Mouse (Mus musculus): ENCODE data around the gene Casc3. TPM values are rescaled to one million over a fixed set of nuclear protein-coding genes. Genes with fewer than 3 reads are reported as not detected.
A peak's percentile ranks its signal among the peaks of the same experiment; 100 is the strongest.

Gene Casc3
- polyA plus RNA-seq, 1 experiment from 2014 or later, result 23.1 TPM

- no peak for ATAC-seq (ENCODE audit: extremely low read depth, insufficient number of reproducible peaks, low FRiP score, low TSS enrichment)
- Histone ChIP-seq H3K9me3 (no peaks in the 10 kb centered on the region), H3K27me3 (replicated peaks) (no peaks in the 10 kb centered on the region), H3K36me3 (peaks cover 68% of the 10 kb centered on the region), H3K27ac (replicated peaks) (peak overlapping the region; percentile 95), H3K4me1 (peaks cover 90% of the 10 kb centered on the region), H3K9ac (peak overlapping the region; percentile 83), H3K4me2 (peak overlapping the region; percentile 71), H3K4me3 (0 out of 2 replicates have a peak overlapping the region, but pooled peaks have one; percentile 38)
- WGBS, result 14% methylated on average over 9 of the region's 9 CpGs
Observed at GRCm38 (mm10) chr11:98767276-98767675, 37.4 kb upstream of the Casc3 start.

- Histone ChIP-seq H3K27me3 (replicated peaks) (no peaks in the 10 kb centered on the region), H3K4me3 (peak overlapping the region; percentile 38), H3K9ac (peak overlapping the region; percentile 83), H3K4me1 (peaks cover 91% of the 10 kb centered on the region), H3K9me3 (no peaks in the 10 kb centered on the region), H3K4me2 (peak overlapping the region; percentile 71), H3K27ac (replicated peaks) (peak overlapping the region; percentile 95), H3K36me3 (peaks cover 63% of the 10 kb centered on the region)
- ATAC-seq (ENCODE audit: extremely low read depth, insufficient number of reproducible peaks, low FRiP score, low TSS enrichment), result no peak
- 30% methylated on average over 4 of the region's 4 CpGs for WGBS
Observed at GRCm38 (mm10) chr11:98767713-98768112, 37.0 kb upstream of the Casc3 start.

DNA sequence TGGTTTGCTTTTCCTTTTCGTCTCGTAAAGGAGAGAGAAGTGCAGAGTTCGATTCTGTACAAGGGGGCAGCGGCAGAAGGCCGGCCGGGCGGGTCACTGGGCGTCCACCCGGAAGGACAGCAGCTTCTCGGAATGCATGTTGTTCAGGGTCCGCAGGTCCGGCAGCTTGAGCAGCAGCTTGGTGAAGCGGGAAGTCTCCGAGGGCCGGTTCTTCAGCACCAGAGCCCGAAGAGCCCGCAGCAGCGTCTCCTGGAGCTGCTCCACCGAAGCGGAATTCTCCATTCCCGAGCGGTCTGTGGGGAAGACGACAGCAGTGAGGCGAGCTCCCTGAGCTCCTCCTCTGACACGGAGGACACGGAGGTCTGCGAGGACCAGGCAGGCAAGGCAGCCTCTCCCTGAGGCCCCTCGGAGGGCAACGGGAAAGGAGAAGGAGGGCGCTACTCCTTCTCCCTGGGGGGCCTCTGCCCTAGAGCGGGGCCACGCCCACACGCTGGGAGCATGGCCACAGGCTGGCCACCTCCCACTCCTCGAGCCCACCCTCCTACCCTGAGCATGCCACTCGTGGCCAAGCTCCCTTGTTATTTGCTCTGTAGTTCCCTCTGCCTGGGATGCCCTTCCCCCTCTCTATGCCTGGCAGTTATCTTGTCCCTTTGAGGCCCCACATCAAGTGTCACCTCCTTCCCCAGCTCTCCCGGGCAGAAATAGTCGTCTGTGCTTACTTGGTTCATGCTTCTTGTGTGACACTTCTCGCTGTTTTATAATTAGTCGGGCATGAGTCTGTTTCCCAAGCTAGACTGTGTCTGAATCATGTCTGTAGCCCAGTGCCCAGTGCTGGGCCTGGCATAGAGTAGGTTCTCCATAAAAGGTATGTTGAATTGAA lies 36.3 kb upstream of the Casc3 start:
- Histone ChIP-seq H3K9me3 (no peaks in the 10 kb centered on the region), H3K4me1 (peaks cover 92% of the 10 kb centered on the region), H3K9ac (peak overlapping the region; percentile 83), H3K4me3 (peak overlapping the region; percentile 38), H3K27me3 (replicated peaks) (no peaks in the 10 kb centered on the region), H3K4me2 (peak overlapping the region; percentile 71), H3K27ac (replicated peaks) (peak overlapping the region; percentile 95), H3K36me3 (peaks cover 57% of the 10 kb centered on the region)
- WGBS, result 12% methylated on average over 39 of the region's 39 CpGs
- ATAC-seq (ENCODE audit: extremely low read depth, insufficient number of reproducible peaks, low FRiP score, low TSS enrichment), result peak; percentile 49; the same call in 1 of the 2 replicates

DNA sequence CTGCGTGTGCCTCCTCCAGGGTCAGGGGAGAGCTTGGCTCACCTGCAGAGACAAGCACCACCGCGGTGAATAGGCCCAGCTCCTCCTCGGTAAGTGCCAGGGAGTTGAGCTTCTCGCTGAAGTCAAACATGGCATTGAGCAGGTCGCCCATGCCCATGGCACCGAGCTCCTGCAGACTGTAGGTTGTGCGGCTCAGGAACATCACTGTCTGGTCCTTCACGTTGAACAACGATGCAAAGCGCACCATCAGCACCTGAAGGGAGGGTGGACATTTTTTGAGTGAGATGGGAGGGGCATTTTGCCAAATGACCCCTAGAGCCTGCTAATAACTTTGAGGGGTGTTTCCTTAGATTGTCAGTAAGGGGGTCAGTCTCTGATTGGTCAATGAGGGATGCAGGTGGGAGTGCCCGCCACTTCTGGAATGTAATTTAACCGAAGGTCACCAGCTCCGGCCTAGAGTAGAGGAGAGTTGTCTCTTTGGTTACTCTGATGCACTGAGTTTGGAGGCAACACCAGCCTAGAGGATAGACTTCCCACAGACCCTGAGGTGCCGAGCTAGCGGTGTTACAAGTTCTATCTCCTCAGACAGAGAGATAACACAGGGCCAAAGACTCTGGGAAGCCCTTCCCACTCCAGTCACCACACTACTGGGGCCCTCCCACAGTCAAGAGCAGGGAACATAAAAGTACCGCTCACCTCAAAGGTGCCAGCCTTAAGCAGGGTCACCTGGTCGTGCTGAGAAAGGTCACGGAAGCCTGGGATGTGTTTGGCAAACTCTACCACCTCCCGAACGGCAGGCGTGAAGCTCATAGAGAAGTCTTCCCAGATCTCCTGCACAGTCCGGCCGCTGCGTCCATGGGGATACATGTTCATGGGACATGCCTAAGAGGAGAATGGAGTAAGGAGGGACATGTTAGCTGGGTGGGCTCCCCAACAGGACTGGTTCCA lies 35.4 kb upstream of the Casc3 start:
- peak overlapping the region; percentile 83 for H3K9ac ChIP-seq
- H3K36me3 ChIP-seq, result peaks cover 48% of the 10 kb centered on the region
- no peaks in the 10 kb centered on the region for H3K9me3 ChIP-seq
- no peak for ATAC-seq (ENCODE audit: extremely low read depth, insufficient number of reproducible peaks, low FRiP score, low TSS enrichment)
- H3K4me3 ChIP-seq, result peak overlapping the region; percentile 38; the same call in 1 of the 2 replicates
- H3K27me3 ChIP-seq (replicated peaks), result no peaks in the 10 kb centered on the region
- 66% methylated on average over 25 of the region's 25 CpGs for WGBS
- H3K27ac ChIP-seq (replicated peaks), result peak overlapping the region; percentile 95
- peak overlapping the region; percentile 71 for H3K4me2 ChIP-seq
- peaks cover 97% of the 10 kb centered on the region for H3K4me1 ChIP-seq

DNA sequence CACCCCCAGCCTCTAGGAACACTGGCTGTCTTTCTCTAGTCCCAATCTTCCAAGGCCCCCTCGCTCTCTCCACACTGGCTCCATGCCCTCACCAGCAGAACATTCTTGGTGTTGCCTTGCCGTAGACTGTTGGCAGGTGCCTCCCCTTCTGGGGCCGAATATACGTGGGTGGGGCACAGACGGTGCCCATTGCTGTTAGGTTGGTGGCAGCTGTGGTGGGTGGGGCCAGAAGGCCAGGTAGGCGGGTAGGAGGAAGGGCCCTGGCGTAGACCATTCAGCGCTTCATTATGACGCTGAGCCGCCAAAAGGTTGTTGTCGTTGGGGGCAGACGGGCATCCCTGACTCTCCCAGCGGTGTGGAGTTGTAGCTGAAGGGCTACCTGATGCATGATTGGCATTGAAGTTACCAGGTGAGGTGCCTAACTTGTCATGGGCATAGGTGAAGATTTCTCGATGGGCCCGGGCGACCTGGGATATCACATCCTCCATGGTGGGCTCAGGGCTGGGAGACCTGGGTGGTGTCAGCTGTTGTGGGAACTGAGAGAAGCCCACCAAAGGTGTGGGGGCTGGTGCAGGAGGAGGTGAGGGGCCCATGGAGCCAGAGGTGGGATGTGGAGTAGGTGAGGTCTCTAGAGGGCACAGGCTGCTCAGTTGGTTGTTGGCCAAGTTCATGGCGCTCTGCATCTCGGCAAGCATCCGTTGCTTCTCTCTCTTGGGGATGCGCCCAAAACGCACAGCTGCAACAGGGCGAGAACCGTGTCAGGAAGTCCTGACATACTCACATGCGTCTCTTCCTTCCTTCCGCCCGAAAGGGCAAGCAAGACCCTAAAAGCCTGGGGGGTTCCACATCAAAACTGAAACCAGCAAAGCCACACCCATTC lies 34.4 kb upstream of the Casc3 start:
- Histone ChIP-seq H3K27me3 (replicated peaks) (no peaks in the 10 kb centered on the region), H3K4me3 (no peak overlapping the region), H3K4me2 (no peak overlapping the region), H3K9ac (0 out of 2 replicates have a peak overlapping the region, but pooled peaks have one; percentile 83), H3K27ac (replicated peaks) (peak overlapping the region; percentile 95), H3K9me3 (no peaks in the 10 kb centered on the region), H3K4me1 (peaks cover 96% of the 10 kb centered on the region), H3K36me3 (peaks cover 37% of the 10 kb centered on the region)
- ATAC-seq (ENCODE audit: extremely low read depth, insufficient number of reproducible peaks, low FRiP score, low TSS enrichment), result no peak
- WGBS, result 89% methylated on average over 26 of the region's 26 CpGs

- Histone ChIP-seq H3K4me1 (peaks cover 96% of the 10 kb centered on the region), H3K27ac (replicated peaks) (peak overlapping the region; percentile 99), H3K4me3 (no peak overlapping the region), H3K4me2 (no peak overlapping the region; the same call in 1 of the 2 replicates), H3K27me3 (replicated peaks) (no peaks in the 10 kb centered on the region), H3K9me3 (no peaks in the 10 kb centered on the region), H3K9ac (no peak overlapping the region), H3K36me3 (peaks cover 34% of the 10 kb centered on the region)
- ATAC-seq (ENCODE audit: extremely low read depth, insufficient number of reproducible peaks, low FRiP score, low TSS enrichment), result no peak
- WGBS, result 90% methylated on average over 18 of the region's 18 CpGs
Observed at GRCm38 (mm10) chr11:98771131-98771530, 33.6 kb upstream of the Casc3 start.

DNA sequence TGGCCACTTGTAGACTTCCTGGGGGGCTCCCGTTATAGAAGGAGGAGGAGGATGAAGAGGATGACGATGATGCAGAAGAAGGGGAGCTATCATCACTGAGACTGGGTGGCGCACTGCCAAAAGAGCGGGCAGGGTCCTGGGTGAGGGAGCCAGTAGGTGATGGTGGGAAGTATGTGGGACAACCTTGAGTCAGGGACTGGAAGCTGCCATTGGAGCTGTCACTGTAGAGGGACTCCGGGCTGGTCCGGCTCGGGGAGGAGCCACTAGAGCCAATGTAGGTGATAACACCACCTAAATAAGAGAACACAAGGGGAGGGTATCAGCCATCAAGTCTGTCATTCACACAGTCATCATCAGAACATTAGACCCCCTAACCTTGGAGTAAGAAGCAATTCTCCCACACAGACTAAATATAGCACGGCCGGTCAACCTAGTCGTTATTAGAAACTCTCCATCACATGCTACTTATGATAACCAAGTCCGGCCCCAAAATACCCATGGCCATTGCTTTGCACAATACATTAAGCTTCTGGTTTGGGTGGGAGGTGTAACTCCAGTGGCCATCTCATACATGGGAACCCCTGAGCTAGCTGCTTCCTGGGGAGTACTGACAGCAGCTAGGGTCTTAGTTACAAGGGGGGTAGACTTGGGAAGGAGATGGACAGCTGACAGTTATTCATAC lies 32.7 kb upstream of the Casc3 start:
- H3K27me3 ChIP-seq (replicated peaks), result no peaks in the 10 kb centered on the region
- peaks cover 96% of the 10 kb centered on the region for H3K4me1 ChIP-seq
- H3K36me3 ChIP-seq, result peaks cover 34% of the 10 kb centered on the region
- peak overlapping the region; percentile 58 for H3K4me3 ChIP-seq
- H3K9me3 ChIP-seq, result no peaks in the 10 kb centered on the region
- no peak for ATAC-seq (ENCODE audit: extremely low read depth, insufficient number of reproducible peaks, low FRiP score, low TSS enrichment)
- WGBS, result 57% methylated on average over 11 of the region's 11 CpGs
- peak overlapping the region; percentile 85 for H3K4me2 ChIP-seq
- peak overlapping the region; percentile 72 for H3K9ac ChIP-seq
- H3K27ac ChIP-seq (replicated peaks), result peak overlapping the region; percentile 99

DNA sequence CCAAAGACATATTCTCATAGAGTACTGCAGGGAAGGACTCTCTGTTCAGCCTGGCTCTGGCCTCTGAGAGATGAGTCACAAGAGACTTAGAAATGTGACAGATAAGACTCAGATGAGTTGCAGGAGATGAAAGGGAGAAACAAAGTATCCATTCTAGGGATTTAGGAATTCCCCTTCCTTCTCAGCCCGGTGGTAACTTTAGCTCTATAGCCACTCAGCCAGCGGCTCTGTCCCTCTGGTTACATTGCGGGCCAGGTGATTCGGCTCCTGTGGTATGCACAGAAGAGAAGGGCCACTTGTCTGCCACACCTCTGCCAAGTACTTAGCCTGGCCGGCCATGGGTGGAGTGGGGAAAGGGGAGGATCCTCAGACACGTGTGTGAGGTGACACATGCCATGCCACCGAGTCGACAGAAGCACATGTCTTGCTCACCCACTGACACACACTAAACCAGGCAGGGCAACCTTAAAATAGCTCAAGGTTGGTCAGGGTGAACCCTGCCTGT lies 32.0 kb upstream of the Casc3 start:
- H3K4me3 ChIP-seq, result peak overlapping the region; percentile 58
- peak overlapping the region; percentile 72 for H3K9ac ChIP-seq
- peak overlapping the region; percentile 85 for H3K4me2 ChIP-seq
- WGBS, result 29% methylated on average over 8 of the region's 8 CpGs
- H3K27me3 ChIP-seq (replicated peaks), result no peaks in the 10 kb centered on the region
- no peak; the same call in 1 of the 2 replicates for ATAC-seq (ENCODE audit: extremely low read depth, insufficient number of reproducible peaks, low FRiP score, low TSS enrichment)
- peak overlapping the region; percentile 99 for H3K27ac ChIP-seq (replicated peaks)
- H3K4me1 ChIP-seq, result peaks cover 96% of the 10 kb centered on the region
- H3K9me3 ChIP-seq, result no peaks in the 10 kb centered on the region
- peaks cover 34% of the 10 kb centered on the region for H3K36me3 ChIP-seq

GRCm38 (mm10) chr11:98773635-98774295 lies 30.9 kb upstream of the Casc3 start:
- peak overlapping the region; percentile 99 for H3K27ac ChIP-seq (replicated peaks)
- H3K9me3 ChIP-seq, result no peaks in the 10 kb centered on the region
- peaks cover 29% of the 10 kb centered on the region for H3K36me3 ChIP-seq
- peak overlapping the region; percentile 58 for H3K4me3 ChIP-seq
- H3K9ac ChIP-seq, result peak overlapping the region; percentile 83
- H3K27me3 ChIP-seq (replicated peaks), result no peaks in the 10 kb centered on the region
- peaks cover 91% of the 10 kb centered on the region for H3K4me1 ChIP-seq
- ATAC-seq (ENCODE audit: extremely low read depth, insufficient number of reproducible peaks, low FRiP score, low TSS enrichment), result peak; percentile 84
- peak overlapping the region; percentile 85 for H3K4me2 ChIP-seq
- WGBS, result 1% methylated on average over 37 of the region's 37 CpGs
